ENCODE assay signal across 16 mouse cellular contexts in genomic region chr6:114336128-114336943, GRCm38 (mm10). TPM values are rescaled to one million over a fixed set of nuclear protein-coding genes. Genes with fewer than 3 reads are reported as not detected.
A peak's percentile ranks its signal among the peaks of the same experiment; 100 is the strongest.
DNase-seq lines count a peak whose midpoint lies in the region; ATAC-seq and TF ChIP-seq lines count a peak whose summit lies in the region.
"Had no signal": no experiment of that assay in that cellular context is flagged by ENCODE, and none has a peak within 500 bp of the region (broad histone marks: within the 10 kb centered on the region; RNA-seq: fewer than 3 reads in every experiment).

No protein-coding gene starts in this region.

- no peak for TF ChIP-seq CTCF in forebrain, postnatal 0 days (IDR thresholded peaks at IDR 0.05; ENCODE audit: low read depth)
- no peak for TF ChIP-seq CTCF in hindbrain, postnatal 0 days (IDR thresholded peaks at IDR 0.05; ENCODE audit: low read depth)

- H3K4me3 ChIP-seq in forebrain, embryonic 15.5 days = no peak overlapping the region
- no peak overlapping the region for H3K4me3 ChIP-seq in forebrain, postnatal 0 days (ENCODE audit: low read depth, low read length)
- no peak overlapping the region for H3K4me3 ChIP-seq in midbrain, embryonic 14.5 days (replicated peaks; ENCODE audit: low read depth, low read length)
- H3K4me3 ChIP-seq in midbrain, embryonic 10.5 days = no peak overlapping the region
- no peak overlapping the region for H3K4me3 ChIP-seq in hindbrain, postnatal 0 days (ENCODE audit: low read length)
- no peak overlapping the region for H3K4me3 ChIP-seq in neural tube, embryonic 15.5 days (replicated peaks)
- H3K4me3 ChIP-seq: lung, embryonic 15.5 days had no signal

- DNase-seq in forebrain, postnatal 0 days = no peak
- DNase-seq in midbrain, embryonic 14.5 days = peak; percentile 43
- no peak for DNase-seq in midbrain, embryonic 10.5 days (ENCODE audit: low spot score)
- peak; percentile 53 for DNase-seq in hindbrain, postnatal 0 days (ENCODE audit: low spot score)
- DNase-seq in retina, postnatal 1 day = no peak
- no peak for DNase-seq in B cell, adult 2 months
- DNase-seq: adrenal gland, postnatal 14 days; cerebellum, postnatal 14 days had no signal

- H3K27me3 ChIP-seq in forebrain, embryonic 15.5 days = no peaks in the 10 kb centered on the region
- no peaks in the 10 kb centered on the region for H3K27me3 ChIP-seq in forebrain, postnatal 0 days (ENCODE audit: insufficient read depth, low read length)
- no peaks in the 10 kb centered on the region for H3K27me3 ChIP-seq in midbrain, embryonic 14.5 days (ENCODE audit: control insufficient read depth, insufficient read depth, low read length)
- 0 out of 2 replicates have a peak, but pooled peaks cover 6% of the 10 kb centered on the region for H3K27me3 ChIP-seq in midbrain, embryonic 10.5 days (ENCODE audit: low read depth, poor library complexity, severe bottlenecking)
- no peaks in the 10 kb centered on the region for H3K27me3 ChIP-seq in hindbrain, postnatal 0 days (ENCODE audit: insufficient read depth, low read length)
- H3K27me3 ChIP-seq in neural tube, embryonic 15.5 days (replicated peaks) = 0 out of 2 replicates have a peak, but pooled peaks cover 6% of the 10 kb centered on the region
- H3K27me3 ChIP-seq: lung, embryonic 15.5 days had no signal

- no peaks in the 10 kb centered on the region for H3K9me3 ChIP-seq in forebrain, embryonic 15.5 days
- H3K9me3 ChIP-seq in forebrain, postnatal 0 days (ENCODE audit: low read length) = no peaks in the 10 kb centered on the region
- no peaks in the 10 kb centered on the region for H3K9me3 ChIP-seq in midbrain, embryonic 14.5 days (ENCODE audit: control insufficient read depth, low read length)
- H3K9me3 ChIP-seq in midbrain, embryonic 10.5 days (replicated peaks) = no peaks in the 10 kb centered on the region
- H3K9me3 ChIP-seq in hindbrain, postnatal 0 days (ENCODE audit: low read length) = no peaks in the 10 kb centered on the region
- no peaks in the 10 kb centered on the region for H3K9me3 ChIP-seq in neural tube, embryonic 15.5 days (replicated peaks)
- H3K9me3 ChIP-seq: lung, embryonic 15.5 days had no signal

- H3K9ac ChIP-seq in forebrain, embryonic 15.5 days (replicated peaks) = no peak overlapping the region
- no peak overlapping the region for H3K9ac ChIP-seq in forebrain, postnatal 0 days
- H3K9ac ChIP-seq in midbrain, embryonic 14.5 days (replicated peaks; ENCODE audit: low read length) = no peak overlapping the region
- H3K9ac ChIP-seq in hindbrain, postnatal 0 days (replicated peaks; ENCODE audit: low read length) = no peak overlapping the region
- no peak overlapping the region for H3K9ac ChIP-seq in neural tube, embryonic 15.5 days (replicated peaks)
- H3K9ac ChIP-seq: lung, embryonic 15.5 days had no signal

- H3K4me2 ChIP-seq in forebrain, embryonic 15.5 days (replicated peaks) = no peak overlapping the region
- H3K4me2 ChIP-seq in forebrain, postnatal 0 days (ENCODE audit: low read depth) = no peak overlapping the region
- no peak overlapping the region for H3K4me2 ChIP-seq in midbrain, embryonic 14.5 days (ENCODE audit: low read length)
- no peak overlapping the region for H3K4me2 ChIP-seq in hindbrain, postnatal 0 days (ENCODE audit: low read depth, low read length)
- no peak overlapping the region for H3K4me2 ChIP-seq in neural tube, embryonic 15.5 days
- H3K4me2 ChIP-seq: lung, embryonic 15.5 days had no signal

- 48% methylated on average over 11 of the region's 11 CpGs for WGBS in forebrain, embryonic 15.5 days
- WGBS in forebrain, postnatal 0 days = 55% methylated on average over 11 of the region's 11 CpGs
- 51% methylated on average over 11 of the region's 11 CpGs for WGBS in midbrain, embryonic 14.5 days
- WGBS in midbrain, embryonic 10.5 days = 70% methylated on average over 11 of the region's 11 CpGs
- 43% methylated on average over 11 of the region's 11 CpGs for WGBS in hindbrain, postnatal 0 days
- WGBS in neural tube, embryonic 15.5 days = 22% methylated on average over 11 of the region's 11 CpGs

- H3K27ac ChIP-seq in forebrain, embryonic 15.5 days (replicated peaks) = peak overlapping the region; percentile 49
- no peak overlapping the region for H3K27ac ChIP-seq in forebrain, postnatal 0 days (ENCODE audit: low read depth, low read length)
- 0 out of 2 replicates have a peak overlapping the region, but pooled peaks have one; percentile 37 for H3K27ac ChIP-seq in midbrain, embryonic 14.5 days (replicated peaks; ENCODE audit: low read depth, low read length)
- H3K27ac ChIP-seq in midbrain, embryonic 10.5 days (replicated peaks) = no peak overlapping the region
- H3K27ac ChIP-seq in hindbrain, postnatal 0 days = no peak overlapping the region
- peak overlapping the region; percentile 73 for H3K27ac ChIP-seq in neural tube, embryonic 15.5 days (replicated peaks)
- H3K27ac ChIP-seq: lung, embryonic 15.5 days had no signal

- no peaks in the 10 kb centered on the region for H3K36me3 ChIP-seq in forebrain, embryonic 15.5 days
- H3K36me3 ChIP-seq in forebrain, postnatal 0 days (ENCODE audit: insufficient read depth) = no peaks in the 10 kb centered on the region
- H3K36me3 ChIP-seq in midbrain, embryonic 14.5 days (ENCODE audit: control insufficient read depth, insufficient read depth, low read length) = no peaks in the 10 kb centered on the region
- H3K36me3 ChIP-seq in midbrain, embryonic 10.5 days = no peaks in the 10 kb centered on the region
- H3K36me3 ChIP-seq in hindbrain, postnatal 0 days (ENCODE audit: insufficient read depth, low read length) = no peaks in the 10 kb centered on the region
- H3K36me3 ChIP-seq in neural tube, embryonic 15.5 days = no peaks in the 10 kb centered on the region
- H3K36me3 ChIP-seq: lung, embryonic 15.5 days had no signal

- H3K4me1 ChIP-seq in forebrain, embryonic 15.5 days = peaks cover 10% of the 10 kb centered on the region; the same call in 1 of the 2 replicates
- 0 out of 2 replicates have a peak, but pooled peaks cover 3% of the 10 kb centered on the region for H3K4me1 ChIP-seq in forebrain, postnatal 0 days (ENCODE audit: insufficient read depth)
- H3K4me1 ChIP-seq in midbrain, embryonic 14.5 days (ENCODE audit: control insufficient read depth, insufficient read depth, low read length) = 0 out of 2 replicates have a peak, but pooled peaks cover 4% of the 10 kb centered on the region
- 0 out of 2 replicates have a peak, but pooled peaks cover 10% of the 10 kb centered on the region for H3K4me1 ChIP-seq in midbrain, embryonic 10.5 days
- peaks cover 7% of the 10 kb centered on the region; the same call in 1 of the 2 replicates for H3K4me1 ChIP-seq in hindbrain, postnatal 0 days (ENCODE audit: insufficient read depth, low read length)
- H3K4me1 ChIP-seq in neural tube, embryonic 15.5 days = peaks cover 24% of the 10 kb centered on the region
- H3K4me1 ChIP-seq: lung, embryonic 15.5 days had no signal

- peak; percentile 39; the same call in 1 of the 2 replicates for ATAC-seq in forebrain, embryonic 15.5 days (replicated peaks)
- ATAC-seq in forebrain, postnatal 0 days = no peak
- no peak for ATAC-seq in midbrain, embryonic 14.5 days (ENCODE audit: low FRiP score, low TSS enrichment)
- peak; percentile 53 for ATAC-seq in hindbrain, postnatal 0 days
- peak; percentile 75 for ATAC-seq in neural tube, embryonic 15.5 days (ENCODE audit: low FRiP score)

RNA-seq across cellular contexts. Expression of gene Slc6a1, which starts 53.9 kb away (rescaled TPM):
- polyA plus RNA-seq in forebrain, embryonic 15.5 days (2015; fragmentation: Nextera tagmentation; extraction: Ambion mirVana) = 98.4 and 99.8 TPM in 2 replicates
- 221 and 302 TPM in 2 replicates for total RNA-seq in forebrain, postnatal 0 days (2014; rRNA removed)
- 105 and 152 TPM in 2 replicates for polyA plus RNA-seq in forebrain, postnatal 0 days (2015; fragmentation: Nextera tagmentation; extraction: Ambion mirVana)
- 116 and 125 TPM in 2 replicates for polyA plus RNA-seq in midbrain, embryonic 14.5 days (2014; fragmentation: Nextera tagmentation; extraction: Ambion mirVana)
- 4.7 and 13.1 TPM in 2 replicates for polyA plus RNA-seq in midbrain, embryonic 10.5 days (2016; fragmentation: Nextera tagmentation; extraction: Ambion mirVana)
- 433 and 470 TPM in 2 replicates for total RNA-seq in hindbrain, postnatal 0 days (2014; rRNA removed)
- polyA plus RNA-seq in hindbrain, postnatal 0 days (2015; fragmentation: Nextera tagmentation; extraction: Ambion mirVana) = 176 and 177 TPM in 2 replicates
- polyA plus RNA-seq in neural tube, embryonic 15.5 days (2015; fragmentation: Nextera tagmentation; extraction: Ambion mirVana) = 118 and 138 TPM in 2 replicates
- total RNA-seq: adrenal gland, postnatal 14 days; granulocyte monocyte progenitor cell, adult 5-6 weeks; liver, adult 2 months; megakaryocyte, adult 5-6 weeks; MEL had no signal
- polyA plus RNA-seq: intestine, embryonic 14.5 days had no signal

Comparison
In these comparisons a context has a peak if more than half of its experiments do, and no peak if none do; other contexts are left out.
1. ATAC-seq: peak in forebrain, embryonic 15.5 days (single experiment), hindbrain, postnatal 0 days (single experiment) and neural tube, embryonic 15.5 days (single experiment); none in forebrain, postnatal 0 days (single experiment) and midbrain, embryonic 14.5 days (single experiment).
2. H3K27ac ChIP-seq: peak in forebrain, embryonic 15.5 days (single experiment), midbrain, embryonic 14.5 days (single experiment) and neural tube, embryonic 15.5 days (single experiment); none in forebrain, postnatal 0 days (single experiment), midbrain, embryonic 10.5 days (single experiment) and hindbrain, postnatal 0 days (single experiment).
3. DNase-seq: peak in midbrain, embryonic 14.5 days (single experiment) and hindbrain, postnatal 0 days (single experiment); none in forebrain, postnatal 0 days (single experiment), midbrain, embryonic 10.5 days (single experiment), retina, postnatal 1 day (single experiment) and B cell, adult 2 months (0 of 2).